Mouse (Mus musculus) MN1 (cell line): ENCODE measurements around the gene Taf6l.

ENCODE experiments used
- DNase-seq: peaks from one replicate; pipeline ENCODE4 v3.0.0-alpha.2; 2016; ENCODE audit warnings: low spot score

Taf6l gene

GRCm38 (mm10) chr19:8790171-8790570 lies 4.0 kb upstream of the Taf6l start:
- no peak for DNase-seq

- no peak for DNase-seq
These were observed 3.0 kb upstream of the Taf6l start for GRCm38 (mm10) chr19:8789171-8789570.

GRCm38 (mm10) chr19:8788521-8788920 lies 2.3 kb upstream of the Taf6l start:
- peak; percentile 59 for DNase-seq

DNA sequence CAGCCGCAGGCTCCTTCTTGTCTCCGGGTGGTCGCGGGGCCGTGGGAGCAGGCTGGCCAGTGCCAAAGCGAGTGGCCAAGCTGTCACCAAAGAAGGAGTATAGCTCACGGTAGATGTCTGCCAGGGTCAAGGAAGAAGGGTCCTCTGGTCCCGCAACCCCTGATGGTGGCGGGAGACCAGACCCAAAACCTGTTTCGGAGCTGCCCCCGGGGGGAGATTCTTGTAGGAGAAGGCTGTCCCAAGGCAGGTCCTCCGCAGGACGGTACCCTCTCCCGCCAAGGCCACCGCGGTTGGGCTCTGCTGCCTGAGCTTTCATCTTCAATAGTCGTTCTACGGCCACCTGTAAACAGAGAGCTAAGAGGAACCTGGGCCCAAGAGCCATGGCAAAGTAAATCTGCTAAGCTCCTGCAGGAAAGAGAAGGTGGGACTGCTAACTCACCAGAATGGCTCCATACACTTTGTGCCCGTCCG lies 11.2 kb downstream of the Taf6l start:
- DNase-seq: peak; percentile 14

GRCm38 (mm10) chr19:8774086-8774835 lies 12.0 kb downstream of the Taf6l start, which contains the start of gene Tmem179b:
Tmem179b (minus strand) TSS chr19:8774467.
- peak; percentile 89 for DNase-seq

DNA sequence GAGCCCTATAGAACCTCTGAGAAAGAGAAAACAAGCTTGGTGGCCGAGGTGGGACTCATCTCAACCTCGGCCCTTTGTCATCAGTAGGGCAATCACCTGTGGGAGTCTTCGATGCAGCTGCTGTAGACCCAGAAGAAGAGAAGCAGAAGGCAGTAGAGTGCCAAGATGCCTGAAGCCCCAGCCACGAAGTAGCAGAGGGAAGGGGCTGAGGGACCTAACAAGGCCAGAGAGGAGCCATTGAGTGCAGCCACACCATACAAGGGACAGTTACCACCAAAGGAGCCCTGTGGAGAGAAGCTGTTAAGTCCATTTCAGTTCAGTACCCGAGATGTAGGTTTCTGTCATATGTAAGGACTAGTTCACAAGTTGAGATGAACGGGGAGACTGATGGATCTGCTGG lies 12.8 kb downstream of the Taf6l start:
- no peak for DNase-seq

DNA sequence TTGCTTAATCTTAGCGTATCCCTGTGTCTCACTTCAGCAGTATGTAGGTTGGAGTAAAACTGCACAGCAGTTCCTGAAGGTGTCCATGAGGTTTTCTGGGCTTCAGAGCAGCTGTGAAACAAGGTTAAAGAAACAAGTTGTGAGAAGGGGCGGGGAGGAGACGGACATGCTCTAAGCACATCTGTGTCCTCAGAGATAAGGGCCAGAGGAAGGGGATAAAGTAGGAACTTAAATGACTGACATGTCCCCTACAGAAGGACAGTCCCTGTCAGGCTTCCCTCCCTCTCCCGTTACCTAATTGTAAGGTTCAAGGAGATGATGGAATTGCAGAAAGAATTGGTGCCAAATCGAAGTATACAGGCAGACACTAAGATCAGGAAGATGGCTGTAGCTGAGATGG lies 13.2 kb downstream of the Taf6l start:
- DNase-seq: no peak

DNA sequence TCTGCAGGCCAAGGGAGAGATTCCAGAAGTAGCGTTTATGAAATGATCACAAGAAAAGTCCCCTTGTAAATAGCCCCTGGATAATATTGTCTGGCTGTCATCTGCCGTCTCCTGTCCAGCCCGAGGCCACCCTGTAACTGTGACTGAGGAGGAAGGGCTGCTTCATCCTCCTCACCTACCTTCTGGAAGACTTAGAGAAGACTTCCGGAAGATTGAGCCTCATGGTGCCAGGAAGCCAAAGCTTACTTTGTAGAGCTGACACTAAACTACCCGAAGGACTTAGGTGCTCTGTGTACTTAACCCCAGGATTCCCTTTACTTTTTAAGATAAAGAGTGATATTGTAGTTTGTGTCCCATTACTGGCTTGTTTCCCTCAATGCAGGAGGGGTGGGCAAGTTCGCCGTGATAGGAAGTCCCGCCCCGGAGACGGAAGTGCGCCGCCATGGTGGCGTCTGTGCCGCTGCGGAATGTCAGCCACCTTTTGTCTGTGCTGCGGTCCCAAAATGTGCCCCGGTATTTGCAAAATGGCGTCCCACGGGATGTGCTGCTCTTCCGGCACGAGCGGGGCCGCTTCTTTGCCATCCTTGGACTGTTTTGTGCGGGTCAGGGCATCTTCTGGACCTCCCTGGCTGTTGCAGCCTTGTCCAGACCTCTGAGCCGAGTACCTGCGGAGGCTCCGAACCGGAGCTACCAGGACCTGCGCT lies 15.5 kb downstream of the Taf6l start, which contains the start of gene Tmem223:
Gene Tmem223, plus strand, starts transcription at position 430 of the 704 bp plus-strand sequence.
- DNase-seq: no peak

- DNase-seq: no peak
These were observed 20.7 kb downstream of the Taf6l start for GRCm38 (mm10) chr19:8765562-8765961.

- DNase-seq: no peak
These were observed 22.9 kb downstream of the Taf6l start for GRCm38 (mm10) chr19:8763276-8763675.

DNA sequence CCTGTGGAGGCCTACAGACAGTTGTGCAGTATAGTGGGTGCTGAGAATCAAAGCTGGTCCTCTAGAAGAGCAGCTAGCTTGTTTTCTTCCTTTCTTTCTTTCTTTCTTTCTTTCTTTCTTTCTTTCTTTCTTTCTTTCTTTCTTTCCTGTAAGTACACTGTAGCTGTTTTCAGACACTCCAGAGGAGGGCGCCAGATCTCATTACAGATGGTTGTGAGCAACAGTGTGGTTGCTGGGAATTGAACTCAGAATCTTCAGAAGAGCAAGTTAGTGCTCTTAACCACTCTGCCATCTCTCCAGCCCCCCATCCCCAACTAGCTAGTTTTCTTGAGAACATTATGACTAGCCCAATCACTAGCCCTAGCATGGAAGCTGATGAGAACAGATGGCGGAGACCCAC lies 25.5 kb downstream of the Taf6l start:
- DNase-seq: no peak

- DNase-seq: no peak
These were observed 27.3 kb downstream of the Taf6l start for GRCm38 (mm10) chr19:8758899-8759298.

DNA sequence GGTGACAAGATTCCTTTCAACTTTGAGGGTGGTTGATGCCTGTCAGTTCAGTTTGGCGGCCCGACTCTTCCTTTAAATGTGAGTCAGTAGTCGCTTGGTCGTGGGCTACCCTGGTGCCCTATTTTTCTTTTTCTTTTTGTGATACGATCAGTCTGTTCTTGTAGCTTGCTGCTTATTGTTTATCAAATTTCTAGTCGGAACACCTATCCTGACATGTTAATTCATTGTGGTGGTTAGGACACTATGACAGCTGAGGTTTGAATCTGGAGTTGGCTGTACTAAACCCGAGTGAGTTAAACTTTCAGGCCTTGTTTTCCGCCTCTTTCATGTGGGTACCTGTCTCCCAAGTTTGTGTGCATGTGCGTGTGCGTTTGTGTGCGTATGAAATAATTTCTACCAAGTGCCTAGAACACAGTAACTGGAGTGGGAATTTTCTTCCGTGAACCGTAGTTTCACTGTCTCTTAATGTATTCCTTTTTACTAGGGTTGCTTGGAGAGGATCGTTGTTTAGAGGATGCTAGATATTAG lies 28.7 kb downstream of the Taf6l start:
- no peak for DNase-seq

- peak; percentile 92 for DNase-seq
These were observed 29.4 kb downstream of the Taf6l start, which contains the start of gene Nxf1 for GRCm38 (mm10) chr19:8756635-8757387. Nxf1 (plus strand) TSS chr19:8757073.

GRCm38 (mm10) chr19:8755652-8756051 lies 30.6 kb downstream of the Taf6l start:
- DNase-seq: no peak

DNA sequence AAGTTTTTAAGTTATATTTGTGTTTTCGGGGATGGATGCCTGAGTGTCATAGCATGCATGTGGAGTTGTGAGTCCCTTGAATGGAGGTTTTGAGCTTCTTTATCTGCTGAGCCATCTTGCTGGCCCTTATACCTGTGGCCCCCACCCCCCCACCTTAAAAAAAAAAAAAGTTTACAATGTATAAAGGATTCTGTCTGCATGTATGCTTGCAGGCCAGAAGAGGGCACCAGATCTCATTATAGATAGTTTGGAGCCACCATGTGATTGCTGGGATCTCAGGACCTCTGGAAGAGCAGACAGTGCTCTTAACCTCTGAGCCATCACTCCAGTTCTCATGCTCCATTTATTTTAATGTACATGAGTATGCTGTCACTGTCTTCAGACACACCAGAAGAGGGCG lies 38.8 kb downstream of the Taf6l start:
- DNase-seq: no peak

GRCm38 (mm10) chr19:8745382-8745781 lies 40.8 kb downstream of the Taf6l start:
- no peak for DNase-seq

DNA sequence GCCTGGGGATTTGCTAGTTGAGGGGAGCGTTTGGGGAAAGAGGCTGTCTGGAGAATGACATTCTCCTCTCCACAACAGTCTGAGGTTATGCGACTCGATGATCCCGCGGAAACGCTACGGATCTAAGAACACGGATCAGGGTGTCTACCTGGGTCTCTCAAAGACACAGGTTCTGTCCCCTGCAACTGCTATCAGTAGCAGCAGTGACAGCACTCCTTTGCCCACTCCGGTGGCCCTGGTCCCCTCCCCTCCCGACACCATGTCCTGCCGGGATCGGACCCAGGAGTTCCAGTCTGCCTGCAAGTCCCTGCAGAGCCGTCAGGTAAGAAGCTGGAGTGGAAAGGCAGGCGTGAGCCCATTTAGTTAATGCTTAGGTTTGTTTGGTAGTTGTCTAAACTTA lies 44.0 kb downstream of the Taf6l start:
- DNase-seq: no peak

DNA sequence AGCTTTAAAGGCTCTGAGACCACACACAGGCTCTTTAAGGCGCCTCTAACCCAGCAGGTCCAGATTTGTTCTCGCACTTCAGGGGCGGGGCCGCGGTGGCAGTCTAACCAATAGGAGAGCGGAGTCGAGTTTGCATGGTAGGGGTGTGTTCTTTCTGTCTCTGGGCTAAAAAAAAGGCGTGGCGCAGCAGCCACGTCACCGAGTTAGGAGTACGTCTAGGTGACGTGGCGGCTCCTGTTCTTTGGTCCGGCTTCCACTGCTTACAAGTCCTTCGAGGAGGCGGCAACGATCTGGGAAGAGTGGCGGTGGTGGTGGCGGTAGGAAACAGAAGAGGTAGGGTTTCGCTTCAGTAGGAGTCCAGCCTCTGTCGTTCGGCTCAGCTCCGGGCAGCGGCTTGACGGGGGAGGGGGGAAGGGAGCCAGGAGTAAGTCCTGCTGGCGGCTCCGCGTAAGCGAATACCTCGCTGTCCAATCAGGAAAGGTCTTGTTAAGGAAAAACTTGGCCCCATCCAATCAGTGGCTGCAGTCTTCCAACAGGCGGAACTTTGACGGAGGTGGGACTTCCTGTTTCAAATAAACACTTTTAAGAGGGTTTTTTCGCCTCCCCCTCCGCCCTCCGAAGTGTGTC lies 44.9 kb downstream of the Taf6l start, which contains the start of gene Stx5a:
Gene Stx5a, plus strand, starts transcription at position 171 of the 627 bp plus-strand sequence.
- DNase-seq: peak; percentile 95

DNA sequence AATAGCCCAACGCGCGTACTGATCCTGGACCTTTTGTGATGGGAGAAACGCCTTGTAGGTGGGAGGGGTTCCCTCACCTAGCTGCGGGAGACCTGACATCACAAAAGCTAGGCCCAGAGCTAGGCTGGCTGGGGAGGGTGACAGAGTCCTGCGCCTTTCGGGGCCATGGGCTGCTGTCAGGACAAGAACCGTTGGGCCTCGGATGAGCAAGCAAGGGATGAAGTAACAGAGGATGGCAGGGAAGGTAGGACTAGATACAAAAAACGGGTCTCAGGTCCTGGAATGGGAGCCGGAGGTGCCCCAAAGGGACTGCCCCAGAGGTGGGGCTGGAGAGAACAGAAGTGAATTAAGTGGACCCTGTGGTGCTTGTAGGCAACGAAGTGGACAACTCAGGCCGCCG lies 45.6 kb downstream of the Taf6l start, which contains the start of gene 1700092M07Rik:
Gene 1700092M07Rik, plus strand, starts transcription at position 116 of the 400 bp plus-strand sequence.
- peak; percentile 24 for DNase-seq

DNA sequence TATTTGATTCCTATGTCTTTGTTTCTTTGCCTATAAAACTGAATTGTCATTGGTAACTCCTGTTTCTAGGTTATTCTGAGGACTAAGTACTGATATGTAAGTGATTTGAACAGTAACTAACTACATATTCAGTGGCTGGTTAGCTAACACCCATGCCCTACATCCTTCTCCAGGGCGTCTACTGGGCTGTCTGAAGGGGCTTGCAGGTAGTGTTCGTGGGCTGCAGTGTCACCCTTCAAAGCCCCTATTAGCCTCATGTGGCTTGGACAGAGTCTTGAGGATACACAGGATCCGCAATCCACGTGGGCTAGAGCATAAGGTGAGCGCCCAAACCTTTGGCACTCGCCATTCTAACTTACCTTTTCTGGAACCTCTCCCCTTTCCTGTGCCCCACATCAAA lies 46.6 kb downstream of the Taf6l start:
- DNase-seq: no peak

GRCm38 (mm10) chr19:8738911-8739310 lies 47.3 kb downstream of the Taf6l start:
- DNase-seq: no peak
